Mouse (Mus musculus): Measurements from ENCODE around the gene Nudt9. TPM values are rescaled to one million over a fixed set of nuclear protein-coding genes. Genes with fewer than 3 reads are reported as not detected.

The Nudt9 gene
- 57.0 and 59.6 TPM in 2 replicates for polyA plus RNA-seq (2015; fragmentation: Nextera tagmentation; extraction: Ambion mirVana)

- no peaks in the 10 kb centered on the region for H3K9me3 ChIP-seq
- peak within 1 kb of the TSS; percentile 91 for H3K27ac ChIP-seq
- H3K4me2 ChIP-seq = peak within 1 kb of the TSS; percentile 70
- H3K4me1 ChIP-seq = peaks cover 15% of the 10 kb centered on the region
- H3K27me3 ChIP-seq = no peaks in the 10 kb centered on the region
- ATAC-seq (ENCODE audit: insufficient number of reproducible peaks, low FRiP score, low TSS enrichment, low read depth) = peak; percentile 97
- peaks cover 11% of the 10 kb centered on the region for H3K36me3 ChIP-seq
- WGBS = 5% methylated on average over 89 of the region's 90 CpGs
- peak within 1 kb of the TSS; percentile 64 for H3K9ac ChIP-seq
- H3K4me3 ChIP-seq = peak within 1 kb of the TSS; percentile 80
Measured at GRCm38 (mm10) chr5:104046256-104047199, at the start of gene Nudt9. Gene Nudt9, plus strand, starts transcription at chr5:104046306.

GRCm38 (mm10) chr5:103998739-103999138, 47.4 kb upstream of the Nudt9 start:
- no peak for ATAC-seq (ENCODE audit: insufficient number of reproducible peaks, low FRiP score, low TSS enrichment, low read depth)
- Histone ChIP-seq H3K27me3 (no peaks in the 10 kb centered on the region), H3K36me3 (no peaks in the 10 kb centered on the region; the same call in 1 of the 2 replicates), H3K4me3 (no peak overlapping the region), H3K27ac (no peak overlapping the region), H3K9ac (no peak overlapping the region), H3K9me3 (no peaks in the 10 kb centered on the region), H3K4me2 (no peak overlapping the region), H3K4me1 (no peaks in the 10 kb centered on the region)
- 47% methylated on average over 5 of the region's 5 CpGs for WGBS

- H3K4me2 ChIP-seq = no peak overlapping the region
- H3K9ac ChIP-seq = no peak overlapping the region
- H3K36me3 ChIP-seq = no peaks in the 10 kb centered on the region; the same call in 1 of the 2 replicates
- no peak overlapping the region for H3K27ac ChIP-seq
- H3K27me3 ChIP-seq = no peaks in the 10 kb centered on the region
- H3K4me1 ChIP-seq = no peaks in the 10 kb centered on the region
- H3K4me3 ChIP-seq = no peak overlapping the region
- ATAC-seq (ENCODE audit: insufficient number of reproducible peaks, low FRiP score, low TSS enrichment, low read depth) = no peak
- H3K9me3 ChIP-seq = no peaks in the 10 kb centered on the region
- WGBS = 3% methylated on average over 5 of the region's 5 CpGs
Measured at GRCm38 (mm10) chr5:103999738-104000137, 46.4 kb upstream of the Nudt9 start.

DNA sequence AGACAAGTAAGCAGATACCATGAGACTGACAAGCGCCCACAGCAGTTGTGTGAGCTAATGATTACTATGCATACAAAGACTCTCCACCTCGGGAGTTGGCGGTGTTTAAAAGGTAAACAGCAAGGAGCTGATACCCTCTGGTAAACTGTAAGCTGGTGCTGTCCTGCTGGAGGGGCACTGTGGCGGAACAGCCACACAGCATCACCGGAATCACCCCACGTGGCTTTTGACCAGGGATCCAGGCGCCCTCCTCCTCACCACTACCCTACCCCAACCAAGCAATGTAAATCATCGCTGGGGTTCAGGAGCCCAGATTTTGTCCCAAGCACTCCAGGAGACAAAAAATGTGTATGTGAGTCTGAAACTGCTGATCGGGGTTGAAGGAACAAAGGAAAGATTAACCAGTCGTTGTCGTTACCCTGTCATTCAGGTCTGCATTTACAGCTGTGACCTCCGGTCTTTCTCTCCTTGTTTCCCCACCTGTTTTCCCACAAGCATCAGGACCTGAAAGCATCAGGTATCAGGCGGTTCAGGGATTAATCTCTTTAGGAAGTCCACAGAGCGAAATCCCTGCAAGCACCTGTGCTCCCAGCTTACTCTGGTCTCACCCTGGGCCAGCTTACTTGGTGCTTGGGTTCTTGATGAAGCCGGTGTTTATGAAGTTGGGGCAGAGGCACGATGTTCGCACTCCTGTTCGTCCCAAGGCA, 43.4 kb upstream of the Nudt9 start:
- H3K27ac ChIP-seq = no peak overlapping the region
- WGBS = 31% methylated on average over 18 of the region's 18 CpGs

GRCm38 (mm10) chr5:104003256-104003931, 42.7 kb upstream of the Nudt9 start:
- Histone ChIP-seq H3K9ac (no peak overlapping the region), H3K9me3 (no peaks in the 10 kb centered on the region), H3K4me1 (no peaks in the 10 kb centered on the region), H3K4me2 (no peak overlapping the region), H3K27ac (no peak overlapping the region), H3K4me3 (no peak overlapping the region), H3K36me3 (no peaks in the 10 kb centered on the region; the same call in 1 of the 2 replicates), H3K27me3 (no peaks in the 10 kb centered on the region)
- WGBS = 42% methylated on average over 15 of the region's 15 CpGs
- no peak for ATAC-seq (ENCODE audit: insufficient number of reproducible peaks, low FRiP score, low TSS enrichment, low read depth)

More for the DNA sequence above, 43.4 kb upstream of the Nudt9 start:
- H3K27me3 ChIP-seq = no peaks in the 10 kb centered on the region
- H3K4me1 ChIP-seq = no peaks in the 10 kb centered on the region
- H3K4me2 ChIP-seq = no peak overlapping the region
- no peaks in the 10 kb centered on the region for H3K9me3 ChIP-seq
- ATAC-seq (ENCODE audit: insufficient number of reproducible peaks, low FRiP score, low TSS enrichment, low read depth) = no peak
- no peak overlapping the region for H3K9ac ChIP-seq
- H3K4me3 ChIP-seq = no peak overlapping the region
- no peaks in the 10 kb centered on the region; the same call in 1 of the 2 replicates for H3K36me3 ChIP-seq

- Histone ChIP-seq H3K9ac (no peak overlapping the region), H3K36me3 (no peaks in the 10 kb centered on the region; the same call in 1 of the 2 replicates), H3K27me3 (no peaks in the 10 kb centered on the region), H3K4me3 (no peak overlapping the region), H3K9me3 (no peaks in the 10 kb centered on the region), H3K27ac (no peak overlapping the region), H3K4me2 (no peak overlapping the region), H3K4me1 (no peaks in the 10 kb centered on the region)
- 79% methylated on average over 2 of the region's 2 CpGs for WGBS
- ATAC-seq (ENCODE audit: insufficient number of reproducible peaks, low FRiP score, low TSS enrichment, low read depth) = no peak
Measured at GRCm38 (mm10) chr5:104003955-104004354, 42.2 kb upstream of the Nudt9 start.

GRCm38 (mm10) chr5:104006811-104007210, 39.3 kb upstream of the Nudt9 start:
- ATAC-seq (ENCODE audit: insufficient number of reproducible peaks, low FRiP score, low TSS enrichment, low read depth) = no peak
- 73% methylated on average over 3 of the region's 3 CpGs for WGBS
- Histone ChIP-seq H3K9ac (no peak overlapping the region), H3K4me1 (no peaks in the 10 kb centered on the region), H3K4me2 (no peak overlapping the region), H3K27me3 (no peaks in the 10 kb centered on the region), H3K27ac (no peak overlapping the region), H3K36me3 (no peaks in the 10 kb centered on the region; the same call in 1 of the 2 replicates), H3K9me3 (no peaks in the 10 kb centered on the region), H3K4me3 (no peak overlapping the region)

GRCm38 (mm10) chr5:104007801-104008200, 38.3 kb upstream of the Nudt9 start:
- 73% methylated on average over 5 of the region's 5 CpGs for WGBS
- H3K27ac ChIP-seq = no peak overlapping the region
- H3K4me1 ChIP-seq = no peaks in the 10 kb centered on the region
- no peak overlapping the region for H3K4me3 ChIP-seq
- no peaks in the 10 kb centered on the region; the same call in 1 of the 2 replicates for H3K36me3 ChIP-seq
- H3K4me2 ChIP-seq = no peak overlapping the region
- no peak overlapping the region for H3K9ac ChIP-seq
- H3K9me3 ChIP-seq = no peaks in the 10 kb centered on the region
- no peak for ATAC-seq (ENCODE audit: insufficient number of reproducible peaks, low FRiP score, low TSS enrichment, low read depth)
- H3K27me3 ChIP-seq = no peaks in the 10 kb centered on the region

DNA sequence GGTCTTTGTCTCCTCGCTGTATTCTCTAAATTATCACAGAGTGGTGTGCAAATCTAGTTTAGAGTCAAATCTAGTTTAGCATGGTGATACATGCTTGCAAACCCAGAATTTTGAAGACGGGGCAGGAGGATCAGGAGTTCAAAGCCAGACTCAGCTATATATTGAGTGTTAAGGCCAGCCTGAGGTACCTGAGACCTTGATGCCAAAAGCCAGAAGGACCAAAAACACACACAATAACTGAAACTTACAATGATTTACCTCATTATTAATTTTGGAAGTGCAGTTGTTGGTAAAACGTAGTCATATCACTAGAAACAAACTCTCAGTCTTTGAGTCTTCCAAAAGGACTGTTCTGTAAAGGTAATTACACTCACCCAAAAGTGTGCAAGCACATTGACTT, 36.7 kb upstream of the Nudt9 start:
- 91% methylated on average over 3 of the region's 3 CpGs for WGBS
- Histone ChIP-seq H3K9ac (no peak overlapping the region), H3K27ac (no peak overlapping the region), H3K4me1 (no peaks in the 10 kb centered on the region), H3K9me3 (no peaks in the 10 kb centered on the region), H3K4me2 (no peak overlapping the region), H3K4me3 (no peak overlapping the region), H3K36me3 (no peaks in the 10 kb centered on the region), H3K27me3 (no peaks in the 10 kb centered on the region)
- no peak for ATAC-seq (ENCODE audit: insufficient number of reproducible peaks, low FRiP score, low TSS enrichment, low read depth)

GRCm38 (mm10) chr5:104010261-104010660, 35.8 kb upstream of the Nudt9 start:
- Histone ChIP-seq H3K36me3 (no peaks in the 10 kb centered on the region), H3K4me1 (no peaks in the 10 kb centered on the region), H3K4me2 (no peak overlapping the region), H3K27ac (no peak overlapping the region), H3K27me3 (no peaks in the 10 kb centered on the region), H3K9ac (no peak overlapping the region), H3K9me3 (no peaks in the 10 kb centered on the region), H3K4me3 (no peak overlapping the region)
- 91% methylated on average over 7 of the region's 7 CpGs for WGBS
- ATAC-seq (ENCODE audit: insufficient number of reproducible peaks, low FRiP score, low TSS enrichment, low read depth) = no peak

DNA sequence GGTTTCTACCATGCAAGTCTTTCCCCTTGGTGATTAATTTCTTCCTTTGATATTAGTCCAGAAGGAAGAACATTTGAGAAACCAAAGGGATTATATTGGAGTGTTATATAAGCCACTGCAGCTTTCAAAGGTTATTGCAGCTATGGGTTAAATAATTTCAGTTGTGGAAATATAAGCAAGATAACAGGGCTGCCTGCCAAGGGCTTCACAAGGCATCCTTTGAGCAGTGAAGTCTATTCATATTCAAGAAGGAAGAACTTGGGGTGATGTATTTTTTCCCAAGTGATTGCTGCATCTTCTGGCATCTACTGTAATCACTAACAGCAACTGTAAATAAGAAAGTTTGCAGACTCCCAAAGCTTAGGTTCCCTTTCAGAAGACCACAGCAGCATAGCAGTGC, 34.7 kb upstream of the Nudt9 start:
- ATAC-seq (ENCODE audit: insufficient number of reproducible peaks, low FRiP score, low TSS enrichment, low read depth) = no peak
- H3K9me3 ChIP-seq = no peaks in the 10 kb centered on the region

More for the DNA sequence above, 34.7 kb upstream of the Nudt9 start:
- no peaks in the 10 kb centered on the region for H3K27me3 ChIP-seq
- no peaks in the 10 kb centered on the region for H3K4me1 ChIP-seq
- no peak overlapping the region for H3K4me3 ChIP-seq
- H3K27ac ChIP-seq = no peak overlapping the region
- no peak overlapping the region for H3K4me2 ChIP-seq
- H3K9ac ChIP-seq = no peak overlapping the region
- H3K36me3 ChIP-seq = no peaks in the 10 kb centered on the region

Data from limb, embryonic 15.5 days (tissue).